Mouse (Mus musculus) lung, embryonic 16.5 days (tissue): ENCODE data around the gene Nipsnap1. TPM values are rescaled to one million over a fixed set of nuclear protein-coding genes. Genes with fewer than 3 reads are reported as not detected.

Experiments
- ATAC-seq: fragments of 200-750 bp; cut with Nextera tagmentation; 2 replicates; pipeline ENCODE4 v1.8.0; 2017; ENCODE audit warnings: low read depth, mild to moderate bottlenecking, moderate library complexity
- H3K27ac ChIP-seq: fragments of 300-500 bp; sonication (generic); 2 replicates; pipeline ENCODE4 v1.5.1; 2014; ENCODE audit warnings: mild to moderate bottlenecking, control low read depth, low read length
- H3K27me3 ChIP-seq: fragments of 300-500 bp; sonication (generic); 2 replicates; pipeline ENCODE4 v1.6.1; 2014; ENCODE audit warnings: low read depth, low read length, mixed read lengths; ENCODE audit not compliant: control insufficient read depth, insufficient read depth
- H3K36me3 ChIP-seq: fragments of 300-500 bp; sonication (generic); 2 replicates; pipeline ENCODE4 v1.6.1; 2014; ENCODE audit warnings: low read length; ENCODE audit not compliant: control insufficient read depth, insufficient read depth
- H3K4me1 ChIP-seq: fragments of 300-500 bp; sonication (generic); replicated peaks from 2 replicates; pipeline ENCODE4 v1.6.1; 2014; ENCODE audit warnings: low read length, mixed read lengths; ENCODE audit not compliant: control insufficient read depth, insufficient read depth
- H3K4me2 ChIP-seq: fragments of 300-500 bp; sonication (generic); 2 replicates; pipeline ENCODE4 v1.6.1; 2014; ENCODE audit warnings: low read depth, low read length, control low read depth
- H3K4me3 ChIP-seq: fragments of 300-500 bp; sonication (generic); 2 replicates; pipeline ENCODE4 v1.5.1; 2014; ENCODE audit warnings: mild to moderate bottlenecking, low read length, control low read depth
- H3K9ac ChIP-seq: fragments of 300-500 bp; sonication (generic); 2 replicates; pipeline ENCODE4 v1.6.1; 2014; ENCODE audit warnings: low read length, control low read depth
- H3K9me3 ChIP-seq: fragments of 300-500 bp; sonication (generic); 2 replicates; pipeline ENCODE4 v1.6.1; 2016; ENCODE audit warnings: low read length; ENCODE audit not compliant: control insufficient read depth
- WGBS: fragments of 180-500 bp; shearing (Covaris S2); extraction: QIAGEN DNeasy Blood & Tissue Kit; methylation state at CpG from one replicate; pipeline ENCODE4 v1.1.7; 2014; 5-methylcytosine and 5-hydroxymethylcytosine counted together
- polyA plus RNA-seq: library from polyadenylated mRNA; unstranded; fragments of >200 nt; fragmentation: Nextera tagmentation; extraction: Ambion mirVana; gene quantifications from 2 replicates; pipeline ENCODE4 v1.2.1, GENCODE M21; 2015

Gene Nipsnap1
- polyA plus RNA-seq, 1 experiment from 2014 or later = 30.1 TPM

- H3K4me2 ChIP-seq = no peak overlapping the region
- H3K4me3 ChIP-seq = no peak overlapping the region
- no peak for ATAC-seq
- H3K4me1 ChIP-seq = no peaks in the 10 kb centered on the region
- no peaks in the 10 kb centered on the region for H3K27me3 ChIP-seq
- no peaks in the 10 kb centered on the region for H3K9me3 ChIP-seq
- WGBS = 45% methylated on average over 11 of the region's 11 CpGs
- no peak overlapping the region for H3K27ac ChIP-seq
- no peaks in the 10 kb centered on the region for H3K36me3 ChIP-seq
- H3K9ac ChIP-seq = no peak overlapping the region
These were observed 11.7 kb upstream of the Nipsnap1 start for GRCm38 (mm10) chr11:4861816-4862604.

GRCm38 (mm10) chr11:4862730-4863129 lies 11.0 kb upstream of the Nipsnap1 start:
- no peaks in the 10 kb centered on the region for H3K36me3 ChIP-seq
- no peak overlapping the region for H3K4me2 ChIP-seq
- no peak overlapping the region for H3K27ac ChIP-seq
- 89% methylated on average over 1 of the region's 1 CpGs for WGBS
- no peaks in the 10 kb centered on the region for H3K27me3 ChIP-seq
- H3K9me3 ChIP-seq = no peaks in the 10 kb centered on the region
- no peak for ATAC-seq
- no peaks in the 10 kb centered on the region for H3K4me1 ChIP-seq
- no peak overlapping the region for H3K9ac ChIP-seq
- no peak overlapping the region for H3K4me3 ChIP-seq

- H3K4me3 ChIP-seq = no peak overlapping the region
- ATAC-seq = no peak
- 34% methylated on average over 10 of the region's 10 CpGs for whole genome bisulfite sequencing
These were observed 8.0 kb upstream of the Nipsnap1 start for GRCm38 (mm10) chr11:4865645-4866251.

GRCm38 (mm10) chr11:4874551-4874950 lies 800 bp downstream of the Nipsnap1 start:
- 0 out of 2 replicates have a peak, but pooled peaks cover 2% of the 10 kb centered on the region for H3K4me1 ChIP-seq
- peak overlapping the region; percentile 76 for H3K4me2 ChIP-seq
- peak; percentile 61; the same call in 1 of the 2 replicates for ATAC-seq
- peak overlapping the region; percentile 66 for H3K9ac ChIP-seq
- H3K27ac ChIP-seq = no peak overlapping the region
- peak overlapping the region; percentile 67 for H3K4me3 ChIP-seq
- no peaks in the 10 kb centered on the region for H3K36me3 ChIP-seq
- WGBS = 3% methylated on average over 10 of the region's 10 CpGs
- no peaks in the 10 kb centered on the region for H3K27me3 ChIP-seq
- H3K9me3 ChIP-seq = no peaks in the 10 kb centered on the region

More at GRCm38 (mm10) chr11:4865645-4866251, 8.0 kb upstream of the Nipsnap1 start:
- no peak overlapping the region for H3K27ac ChIP-seq
- no peak overlapping the region for H3K4me2 ChIP-seq
- no peak overlapping the region for H3K9ac ChIP-seq
- no peaks in the 10 kb centered on the region for H3K4me1 ChIP-seq
- no peaks in the 10 kb centered on the region for H3K9me3 ChIP-seq
- H3K36me3 ChIP-seq = no peaks in the 10 kb centered on the region
- no peaks in the 10 kb centered on the region for H3K27me3 ChIP-seq

GRCm38 (mm10) chr11:4881087-4881486 lies 7.3 kb downstream of the Nipsnap1 start:
- no peak overlapping the region for H3K4me3 ChIP-seq
- H3K27me3 ChIP-seq = no peaks in the 10 kb centered on the region
- H3K4me1 ChIP-seq = no peaks in the 10 kb centered on the region
- H3K9ac ChIP-seq = no peak overlapping the region
- H3K4me2 ChIP-seq = no peak overlapping the region
- ATAC-seq = no peak
- H3K36me3 ChIP-seq = no peaks in the 10 kb centered on the region
- no peak overlapping the region for H3K27ac ChIP-seq
- no peaks in the 10 kb centered on the region for H3K9me3 ChIP-seq
- 72% methylated on average over 4 of the region's 4 CpGs for WGBS

- Histone ChIP-seq H3K27ac (no peak overlapping the region), H3K9ac (no peak overlapping the region), H3K4me1 (no peaks in the 10 kb centered on the region), H3K4me2 (no peak overlapping the region), H3K27me3 (no peaks in the 10 kb centered on the region), H3K36me3 (no peaks in the 10 kb centered on the region), H3K4me3 (no peak overlapping the region), H3K9me3 (no peaks in the 10 kb centered on the region)
- 40% methylated on average over 14 of the region's 14 CpGs for WGBS
- ATAC-seq = peak; percentile 89
These were observed 9.3 kb downstream of the Nipsnap1 start for GRCm38 (mm10) chr11:4882892-4883627.

- Histone ChIP-seq H3K9me3 (no peaks in the 10 kb centered on the region), H3K27ac (no peak overlapping the region), H3K9ac (no peak overlapping the region), H3K36me3 (no peaks in the 10 kb centered on the region; the same call in 1 of the 2 replicates), H3K4me3 (no peak overlapping the region), H3K4me1 (no peaks in the 10 kb centered on the region), H3K27me3 (no peaks in the 10 kb centered on the region), H3K4me2 (no peak overlapping the region)
- no peak for ATAC-seq
- 62% methylated on average over 2 of the region's 2 CpGs for WGBS
These were observed 11.7 kb downstream of the Nipsnap1 start for GRCm38 (mm10) chr11:4885385-4885903.

GRCm38 (mm10) chr11:4886987-4887386 lies 13.2 kb downstream of the Nipsnap1 start:
- H3K27ac ChIP-seq = no peak overlapping the region
- H3K4me3 ChIP-seq = no peak overlapping the region
- H3K9ac ChIP-seq = no peak overlapping the region
- no peaks in the 10 kb centered on the region for H3K4me1 ChIP-seq
- no peak for ATAC-seq
- no peaks in the 10 kb centered on the region for H3K27me3 ChIP-seq
- no peaks in the 10 kb centered on the region; the same call in 1 of the 2 replicates for H3K36me3 ChIP-seq
- no peak overlapping the region for H3K4me2 ChIP-seq
- H3K9me3 ChIP-seq = no peaks in the 10 kb centered on the region
- WGBS = 81% methylated on average over 3 of the region's 3 CpGs
